Mouse (Mus musculus) bone marrow, adult 2 months (tissue): ENCODE measurements around the gene Trpv2.

Experiments
- CTCF ChIP-seq: fragments of 200-500 bp; IDR thresholded peaks from 2 replicates; pipeline ENCODE4 v1.5.1; 2011; ENCODE audit warnings: low read length, control low read depth; ENCODE audit not compliant: control insufficient read depth, insufficient read depth
- POLR2A ChIP-seq: fragments of 200-500 bp; IDR thresholded peaks from 2 replicates; pipeline ENCODE4 v1.6.1; 2011; ENCODE audit warnings: low read depth, mild to moderate bottlenecking, control low read depth, low read length, borderline replicate concordance; ENCODE audit not compliant: control insufficient read depth

GRCm38 (mm10) chr11:62642023-62642844 is 67.9 kb downstream of the Trpv2 start:
- TF ChIP-seq CTCF (no peak), POLR2A (no peak)
